Mouse (Mus musculus) neural tube, embryonic 14.5 days (tissue): ENCODE results near the gene Pde4dip. TPM values are rescaled to one million over a fixed set of nuclear protein-coding genes. Genes with fewer than 3 reads are reported as not detected.

ENCODE experiments used
- ATAC-seq: fragments of 200-750 bp; cut with Nextera tagmentation; 2 replicates; pipeline ENCODE4 v1.8.0; 2017; ENCODE audit warnings: low read depth, mild to moderate bottlenecking, moderate TSS enrichment, moderate library complexity
- H3K27ac ChIP-seq: fragments of 300-500 bp; sonication (generic); 2 replicates; pipeline ENCODE4 v1.5.1; 2014; ENCODE audit warnings: low read depth, mild to moderate bottlenecking, control low read depth, low read length, moderate library complexity, mixed read lengths
- H3K27me3 ChIP-seq: fragments of 300-500 bp; sonication (generic); 2 replicates; pipeline ENCODE4 v1.6.1; 2014; ENCODE audit warnings: low read length; ENCODE audit not compliant: control insufficient read depth, insufficient read depth
- H3K36me3 ChIP-seq: fragments of 300-500 bp; sonication (generic); 2 replicates; pipeline ENCODE4 v1.6.1; 2014; ENCODE audit warnings: low read length, mixed read lengths; ENCODE audit not compliant: control insufficient read depth, insufficient read depth
- H3K4me1 ChIP-seq: fragments of 300-500 bp; sonication (generic); 2 replicates; pipeline ENCODE4 v1.6.1; 2014; ENCODE audit warnings: low read length; ENCODE audit not compliant: control insufficient read depth, insufficient read depth
- H3K4me2 ChIP-seq: fragments of 300-500 bp; sonication (generic); 2 replicates; pipeline ENCODE4 v1.6.1; 2014; ENCODE audit warnings: mild to moderate bottlenecking, low read depth, low read length, control low read depth
- H3K4me3 ChIP-seq: fragments of 300-500 bp; sonication (generic); 2 replicates; pipeline ENCODE4 v1.5.1; 2014; ENCODE audit warnings: low read depth, low read length, control low read depth, mixed read lengths
- H3K9ac ChIP-seq: fragments of 300-500 bp; sonication (generic); replicated peaks from 2 replicates; pipeline ENCODE4 v1.6.1; 2014; ENCODE audit warnings: low read depth, mild to moderate bottlenecking, control low read depth, low read length, mixed read lengths
- H3K9me3 ChIP-seq: fragments of 300-500 bp; sonication (generic); 2 replicates; pipeline ENCODE4 v1.6.1; 2016; ENCODE audit warnings: low read length; ENCODE audit not compliant: control insufficient read depth
- WGBS: fragments of 180-500 bp; shearing (Covaris S2); extraction: QIAGEN DNeasy Blood & Tissue Kit; methylation state at CpG from one replicate; pipeline ENCODE4 v1.1.7; 2014; 5-methylcytosine and 5-hydroxymethylcytosine counted together
- polyA plus RNA-seq: library from polyadenylated mRNA; unstranded; fragments of >200 nt; fragmentation: Nextera tagmentation; extraction: Ambion mirVana; gene quantifications from 2 replicates; pipeline ENCODE4 v1.2.1, GENCODE M21; 2014

Gene Pde4dip
- polyA plus RNA-seq, 1 experiment from 2014 or later, result 75.8 TPM

DNA sequence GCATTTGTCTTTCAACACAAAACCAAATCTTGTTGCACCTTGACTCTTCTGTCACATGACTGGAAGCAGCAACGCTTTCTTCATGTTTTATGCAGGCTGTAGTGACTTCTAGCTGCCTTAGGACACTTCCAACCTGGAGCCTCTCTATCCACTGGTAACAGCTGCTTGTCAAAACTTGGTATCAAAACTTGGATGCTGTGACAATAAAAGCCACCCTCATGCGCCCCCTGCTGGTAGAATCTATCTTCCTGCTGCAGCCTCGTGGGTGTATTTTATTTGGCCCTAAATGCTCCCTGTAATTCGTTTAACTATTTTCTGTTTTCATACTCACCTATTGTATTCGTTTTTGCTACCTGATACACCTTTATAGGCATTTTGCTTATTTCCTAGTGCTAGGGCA lies 9.3 kb downstream of the Pde4dip start:
- Histone ChIP-seq H3K36me3 (no peaks in the 10 kb centered on the region), H3K9ac (no peak overlapping the region), H3K4me1 (no peaks in the 10 kb centered on the region), H3K4me2 (no peak overlapping the region), H3K9me3 (no peaks in the 10 kb centered on the region), H3K4me3 (no peak overlapping the region), H3K27ac (no peak overlapping the region), H3K27me3 (no peaks in the 10 kb centered on the region)
- no peak for ATAC-seq
- 20% methylated on average over 5 of the region's 5 CpGs for WGBS

DNA sequence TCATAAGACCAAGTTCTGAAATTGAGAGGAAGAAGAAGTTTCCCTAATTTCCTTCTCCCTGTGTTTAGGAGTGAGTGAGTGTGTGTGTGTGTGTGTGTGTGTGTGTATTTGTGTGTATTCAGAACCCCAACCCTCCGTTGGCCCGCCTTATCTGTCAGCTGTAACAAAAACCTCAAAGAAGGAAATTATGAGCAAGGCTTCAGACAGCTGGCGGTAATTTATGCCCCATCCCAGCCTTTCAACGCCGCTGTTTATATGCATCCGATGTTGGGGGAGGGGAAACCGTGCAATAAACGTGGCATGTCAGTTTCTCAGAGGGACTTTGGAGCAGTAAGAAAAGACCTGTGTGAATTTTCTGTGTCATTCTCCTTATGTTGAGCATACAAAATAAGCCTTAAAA lies 12.2 kb downstream of the Pde4dip start:
- H3K4me1 ChIP-seq, result no peaks in the 10 kb centered on the region
- no peaks in the 10 kb centered on the region for H3K36me3 ChIP-seq
- no peak overlapping the region for H3K4me2 ChIP-seq
- no peaks in the 10 kb centered on the region for H3K27me3 ChIP-seq
- no peak overlapping the region for H3K4me3 ChIP-seq
- no peak for ATAC-seq
- no peaks in the 10 kb centered on the region for H3K9me3 ChIP-seq
- no peak overlapping the region for H3K27ac ChIP-seq
- no peak overlapping the region for H3K9ac ChIP-seq
- WGBS, result 11% methylated on average over 8 of the region's 8 CpGs

DNA sequence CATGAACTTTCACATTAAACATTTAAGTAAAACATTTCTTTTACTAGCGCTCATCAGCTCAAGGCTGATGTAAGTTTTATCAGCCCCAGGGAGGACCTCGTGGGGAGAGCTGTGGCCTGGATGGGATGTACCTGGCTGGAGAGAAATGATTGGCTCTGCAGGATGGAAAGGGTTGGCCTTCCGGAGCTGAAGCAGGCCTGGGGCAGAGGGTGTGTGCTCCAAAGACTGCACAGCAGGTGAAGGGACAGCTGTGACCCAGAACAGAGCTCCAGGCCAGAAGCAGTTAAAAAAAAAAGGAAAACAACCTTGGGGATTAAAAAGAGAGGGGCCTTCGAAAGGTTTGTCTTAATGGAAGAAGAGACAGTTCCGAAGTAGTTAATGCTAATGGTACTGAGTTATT lies 13.7 kb downstream of the Pde4dip start:
- H3K4me3 ChIP-seq, result no peak overlapping the region
- H3K27ac ChIP-seq, result no peak overlapping the region
- 22% methylated on average over 5 of the region's 5 CpGs for WGBS
- no peaks in the 10 kb centered on the region for H3K4me1 ChIP-seq
- no peak overlapping the region for H3K9ac ChIP-seq
- H3K27me3 ChIP-seq, result no peaks in the 10 kb centered on the region
- H3K36me3 ChIP-seq, result no peaks in the 10 kb centered on the region
- H3K4me2 ChIP-seq, result no peak overlapping the region
- no peaks in the 10 kb centered on the region for H3K9me3 ChIP-seq
- ATAC-seq, result no peak

- Histone ChIP-seq H3K27me3 (no peaks in the 10 kb centered on the region), H3K4me2 (no peak overlapping the region), H3K27ac (no peak overlapping the region), H3K9ac (no peak overlapping the region), H3K4me3 (no peak overlapping the region), H3K36me3 (no peaks in the 10 kb centered on the region), H3K9me3 (no peaks in the 10 kb centered on the region), H3K4me1 (no peaks in the 10 kb centered on the region)
- no peak for ATAC-seq
- 82% methylated on average over 4 of the region's 4 CpGs for WGBS
Observed at GRCm38 (mm10) chr3:97869730-97870129, 18.8 kb downstream of the Pde4dip start.

GRCm38 (mm10) chr3:97868733-97869132 lies 19.8 kb downstream of the Pde4dip start:
- H3K27me3 ChIP-seq, result no peaks in the 10 kb centered on the region
- no peak overlapping the region; the same call in 1 of the 2 replicates for H3K4me3 ChIP-seq
- WGBS, result 63% methylated on average over 5 of the region's 5 CpGs
- no peaks in the 10 kb centered on the region for H3K4me1 ChIP-seq
- H3K9me3 ChIP-seq, result no peaks in the 10 kb centered on the region
- H3K9ac ChIP-seq, result no peak overlapping the region
- no peak overlapping the region for H3K27ac ChIP-seq
- no peak overlapping the region for H3K4me2 ChIP-seq
- H3K36me3 ChIP-seq, result no peaks in the 10 kb centered on the region
- ATAC-seq, result no peak

GRCm38 (mm10) chr3:97868024-97868689 lies 20.4 kb downstream of the Pde4dip start:
- H3K4me2 ChIP-seq, result peak overlapping the region; percentile 97
- peak overlapping the region; percentile 50 for H3K4me3 ChIP-seq
- peak overlapping the region; percentile 65 for H3K9ac ChIP-seq
- H3K27ac ChIP-seq, result no peak overlapping the region
- H3K4me1 ChIP-seq, result no peaks in the 10 kb centered on the region
- 4% methylated on average over 42 of the region's 42 CpGs for WGBS
- H3K36me3 ChIP-seq, result no peaks in the 10 kb centered on the region
- H3K27me3 ChIP-seq, result no peaks in the 10 kb centered on the region
- no peaks in the 10 kb centered on the region for H3K9me3 ChIP-seq
- peak; percentile 94 for ATAC-seq

GRCm38 (mm10) chr3:97867221-97868023 lies 21.1 kb downstream of the Pde4dip start:
- peak; percentile 71 for ATAC-seq
- no peaks in the 10 kb centered on the region for H3K27me3 ChIP-seq
- no peaks in the 10 kb centered on the region for H3K36me3 ChIP-seq
- peak overlapping the region; percentile 97 for H3K4me2 ChIP-seq
- H3K9ac ChIP-seq, result peak overlapping the region; percentile 65
- no peak overlapping the region for H3K27ac ChIP-seq
- H3K4me1 ChIP-seq, result no peaks in the 10 kb centered on the region
- no peaks in the 10 kb centered on the region for H3K9me3 ChIP-seq
- 2% methylated on average over 28 of the region's 28 CpGs for WGBS
- peak overlapping the region; percentile 50 for H3K4me3 ChIP-seq

GRCm38 (mm10) chr3:97866696-97867095 lies 21.8 kb downstream of the Pde4dip start:
- Histone ChIP-seq H3K27ac (no peak overlapping the region), H3K9me3 (no peaks in the 10 kb centered on the region), H3K4me1 (no peaks in the 10 kb centered on the region), H3K4me2 (peak overlapping the region; percentile 97), H3K36me3 (no peaks in the 10 kb centered on the region), H3K27me3 (no peaks in the 10 kb centered on the region), H3K4me3 (peak overlapping the region; percentile 50; the same call in 1 of the 2 replicates), H3K9ac (no peak overlapping the region)
- no peak for ATAC-seq
- WGBS, result 69% methylated on average over 4 of the region's 4 CpGs

DNA sequence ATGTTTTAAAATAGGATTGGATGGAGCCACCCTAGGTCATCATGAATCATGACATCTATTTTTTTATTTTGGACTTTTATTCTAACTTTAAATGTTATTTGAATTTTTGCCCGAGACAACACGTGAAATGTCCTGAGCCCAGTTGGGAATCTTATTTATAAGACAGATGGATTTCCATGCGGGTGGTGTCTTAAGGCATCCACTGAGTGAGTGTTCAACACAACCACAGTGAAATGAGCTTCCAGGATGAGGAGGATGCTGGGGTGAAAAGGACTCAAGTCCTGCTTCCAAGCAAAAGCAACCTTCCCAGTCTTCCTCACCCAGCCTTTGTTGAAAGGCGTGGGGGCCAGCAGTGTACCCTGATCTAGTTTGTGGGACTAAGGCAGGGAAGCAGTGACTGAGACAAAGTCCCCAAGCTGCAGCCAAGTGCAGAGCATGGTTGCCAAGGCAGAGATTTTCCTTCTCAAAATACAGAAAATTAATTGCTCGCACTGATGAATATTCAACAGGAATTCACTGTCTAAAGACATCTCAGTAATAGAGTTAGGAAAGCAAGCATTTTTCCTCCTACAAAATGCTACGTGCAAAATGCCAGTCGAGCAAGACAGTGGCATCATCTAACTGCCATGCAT lies 27.6 kb downstream of the Pde4dip start:
- Histone ChIP-seq H3K4me2 (no peak overlapping the region), H3K27me3 (no peaks in the 10 kb centered on the region), H3K9me3 (no peaks in the 10 kb centered on the region), H3K9ac (no peak overlapping the region), H3K36me3 (no peaks in the 10 kb centered on the region), H3K4me3 (no peak overlapping the region), H3K4me1 (no peaks in the 10 kb centered on the region), H3K27ac (no peak overlapping the region)
- no peak for ATAC-seq
- WGBS, result 90% methylated on average over 7 of the region's 7 CpGs
